Mouse (Mus musculus): ENCODE measurements around the gene Olfr325. TPM values are rescaled to one million over a fixed set of nuclear protein-coding genes. Genes with fewer than 3 reads are reported as not detected.

Gene Olfr325
- polyA plus RNA-seq, 1 experiment from 2014 or later: not detected

DNA sequence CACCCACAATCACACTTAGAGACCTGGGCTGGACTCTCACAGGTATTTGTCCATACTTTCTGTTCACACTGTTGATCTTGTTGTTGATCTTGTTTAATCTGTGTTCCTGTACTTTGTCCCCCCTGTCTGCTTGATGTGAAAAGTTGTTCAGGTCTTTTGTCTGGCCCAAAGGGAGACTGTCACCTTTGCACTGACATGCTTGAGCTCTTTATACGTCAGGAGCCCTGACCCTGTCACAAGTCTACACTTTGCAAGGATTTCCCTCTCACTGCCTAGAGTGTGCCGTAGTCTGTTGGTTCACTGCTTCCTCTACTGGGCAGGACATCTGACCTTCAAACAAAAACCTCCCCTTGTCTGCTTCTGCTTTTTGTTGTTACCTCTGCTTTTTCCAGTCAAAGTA, 27.2 kb downstream of the Olfr325 start:
- H3K9ac ChIP-seq (replicated peaks): no peak overlapping the region
- no peaks in the 10 kb centered on the region for H3K27me3 ChIP-seq
- H3K9me3 ChIP-seq: no peaks in the 10 kb centered on the region
- H3K4me3 ChIP-seq: no peak overlapping the region
- H3K27ac ChIP-seq (replicated peaks): no peak overlapping the region
- no peak for ATAC-seq (replicated peaks)
- WGBS: 84% methylated on average over 2 of the region's 2 CpGs
- H3K36me3 ChIP-seq: no peaks in the 10 kb centered on the region
- H3K4me1 ChIP-seq: no peaks in the 10 kb centered on the region
- H3K4me2 ChIP-seq (replicated peaks): no peak overlapping the region

- H3K36me3 ChIP-seq: no peaks in the 10 kb centered on the region
- 91% methylated on average over 3 of the region's 3 CpGs for WGBS
- ATAC-seq (replicated peaks): no peak
Measured at GRCm38 (mm10) chr11:58605228-58605627, 27.7 kb downstream of the Olfr325 start.

DNA sequence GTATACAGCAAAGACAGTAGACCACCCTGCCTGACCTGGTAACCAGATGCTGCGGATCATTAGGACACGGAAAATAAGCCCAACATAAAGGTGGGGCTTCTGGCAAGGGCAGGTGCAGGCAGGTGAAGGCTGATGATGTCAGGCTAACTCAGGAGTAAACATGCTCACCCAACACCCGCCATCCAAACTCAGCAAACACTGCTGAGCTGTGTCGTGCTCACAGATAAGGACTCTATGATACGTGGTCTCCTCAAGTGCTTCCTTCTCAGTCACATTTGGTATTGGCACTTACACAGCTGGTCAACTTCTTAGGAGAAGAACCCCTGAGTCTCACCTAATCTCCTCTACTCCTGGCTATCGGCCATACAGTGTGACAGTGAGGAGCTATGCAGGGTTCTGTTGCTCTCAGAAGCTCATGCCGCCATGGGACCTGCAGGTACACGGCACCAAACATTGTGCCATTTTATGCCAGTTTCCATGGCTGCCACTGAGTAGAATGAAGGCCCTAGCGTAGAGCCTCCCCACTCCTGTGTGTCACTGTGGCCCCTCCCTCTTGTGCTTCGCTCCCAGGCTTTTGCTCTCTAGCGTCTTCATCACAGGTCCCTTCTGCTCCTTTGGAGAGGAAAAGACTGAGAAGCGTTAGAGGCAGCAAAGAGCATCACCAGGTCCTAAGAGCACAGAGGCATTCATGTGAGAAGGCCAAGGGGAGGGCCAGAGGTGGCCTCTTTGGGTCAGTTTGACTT, 28.8 kb downstream of the Olfr325 start:
- H3K9me3 ChIP-seq: no peaks in the 10 kb centered on the region
- H3K9ac ChIP-seq (replicated peaks): no peak overlapping the region
- 91% methylated on average over 12 of the region's 12 CpGs for WGBS
- no peaks in the 10 kb centered on the region for H3K4me1 ChIP-seq
- no peak overlapping the region for H3K4me3 ChIP-seq
- no peak overlapping the region for H3K4me2 ChIP-seq (replicated peaks)
- H3K27ac ChIP-seq (replicated peaks): no peak overlapping the region
- H3K27me3 ChIP-seq: no peaks in the 10 kb centered on the region
- no peak for ATAC-seq (replicated peaks)
- H3K36me3 ChIP-seq: no peaks in the 10 kb centered on the region

More at GRCm38 (mm10) chr11:58605228-58605627, 27.7 kb downstream of the Olfr325 start:
- H3K27ac ChIP-seq (replicated peaks): no peak overlapping the region
- H3K27me3 ChIP-seq: no peaks in the 10 kb centered on the region
- H3K4me2 ChIP-seq (replicated peaks): no peak overlapping the region
- no peaks in the 10 kb centered on the region for H3K4me1 ChIP-seq
- no peak overlapping the region for H3K4me3 ChIP-seq
- H3K9ac ChIP-seq (replicated peaks): no peak overlapping the region
- H3K9me3 ChIP-seq: no peaks in the 10 kb centered on the region

- ATAC-seq (replicated peaks): no peak
- H3K27ac ChIP-seq (replicated peaks): no peak overlapping the region
- no peak overlapping the region for H3K9ac ChIP-seq (replicated peaks)
- no peak overlapping the region for H3K4me2 ChIP-seq (replicated peaks)
- H3K4me3 ChIP-seq: no peak overlapping the region
- H3K9me3 ChIP-seq: no peaks in the 10 kb centered on the region
- 84% methylated on average over 6 of the region's 6 CpGs for WGBS
- no peaks in the 10 kb centered on the region for H3K36me3 ChIP-seq
- no peaks in the 10 kb centered on the region for H3K27me3 ChIP-seq
- no peaks in the 10 kb centered on the region for H3K4me1 ChIP-seq
Measured at GRCm38 (mm10) chr11:58607030-58607429, 29.5 kb downstream of the Olfr325 start.

- no peaks in the 10 kb centered on the region for H3K9me3 ChIP-seq
- H3K4me3 ChIP-seq: no peak overlapping the region
- no peak overlapping the region for H3K9ac ChIP-seq (replicated peaks)
- no peaks in the 10 kb centered on the region for H3K27me3 ChIP-seq
- WGBS: 78% methylated on average over 3 of the region's 3 CpGs
- no peak for ATAC-seq (replicated peaks)
- no peak overlapping the region for H3K4me2 ChIP-seq (replicated peaks)
- no peaks in the 10 kb centered on the region for H3K36me3 ChIP-seq
- no peak overlapping the region for H3K27ac ChIP-seq (replicated peaks)
- H3K4me1 ChIP-seq: peaks cover 4% of the 10 kb centered on the region; the same call in 1 of the 2 replicates
Measured at GRCm38 (mm10) chr11:58613359-58613758, 35.8 kb downstream of the Olfr325 start.

- H3K27ac ChIP-seq (replicated peaks): no peak overlapping the region
- H3K4me3 ChIP-seq: no peak overlapping the region
- no peaks in the 10 kb centered on the region for H3K9me3 ChIP-seq
- H3K27me3 ChIP-seq: no peaks in the 10 kb centered on the region
- H3K36me3 ChIP-seq: no peaks in the 10 kb centered on the region
- ATAC-seq (replicated peaks): no peak
- no peak overlapping the region for H3K9ac ChIP-seq (replicated peaks)
- peaks cover 4% of the 10 kb centered on the region; the same call in 1 of the 2 replicates for H3K4me1 ChIP-seq
- H3K4me2 ChIP-seq (replicated peaks): no peak overlapping the region
Measured at GRCm38 (mm10) chr11:58614526-58614925, 37.0 kb downstream of the Olfr325 start.

- no peak within 1 kb of the TSS for H3K27ac ChIP-seq (replicated peaks)
- peaks cover 4% of the 10 kb centered on the region; the same call in 1 of the 2 replicates for H3K4me1 ChIP-seq
- H3K4me2 ChIP-seq (replicated peaks): no peak within 1 kb of the TSS
- 93% methylated on average over 4 of the region's 4 CpGs for WGBS
- no peaks in the 10 kb centered on the region for H3K36me3 ChIP-seq
- no peak within 1 kb of the TSS for H3K9ac ChIP-seq (replicated peaks)
- no peaks in the 10 kb centered on the region for H3K27me3 ChIP-seq
- H3K9me3 ChIP-seq: no peaks in the 10 kb centered on the region
- no peak within 1 kb of the TSS for H3K4me3 ChIP-seq
- no peak for ATAC-seq (replicated peaks)
Measured at GRCm38 (mm10) chr11:58615975-58616374, 38.4 kb downstream of the Olfr325 start, which contains the start of gene 2210407C18Rik. Gene 2210407C18Rik, minus strand, starts transcription at chr11:58616075.

- H3K9ac ChIP-seq (replicated peaks): no peak overlapping the region
Measured at GRCm38 (mm10) chr11:58618369-58618768, 40.8 kb downstream of the Olfr325 start.

DNA sequence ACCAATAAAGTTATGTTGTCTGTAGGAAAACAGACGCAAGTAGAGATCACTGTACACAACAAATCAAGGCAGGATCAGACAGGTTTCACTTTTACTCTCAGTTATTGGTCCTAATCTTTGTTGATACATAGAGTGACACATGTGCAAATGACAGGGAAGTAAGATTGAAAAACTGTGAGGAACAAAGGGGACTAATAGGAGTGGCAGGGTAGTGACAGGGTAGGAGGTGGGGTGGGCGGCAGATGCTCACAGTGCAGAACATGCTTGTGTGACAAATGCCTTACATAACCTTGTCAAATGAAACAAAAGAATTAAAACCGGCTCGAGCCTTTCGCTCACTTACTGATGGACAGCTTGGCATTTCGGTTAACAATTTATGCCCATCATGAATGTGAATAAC, 41.3 kb downstream of the Olfr325 start:
- no peaks in the 10 kb centered on the region for H3K9me3 ChIP-seq
- no peak overlapping the region for H3K4me3 ChIP-seq
- 59% methylated on average over 6 of the region's 6 CpGs for WGBS
- no peaks in the 10 kb centered on the region for H3K36me3 ChIP-seq
- H3K4me1 ChIP-seq: peaks cover 4% of the 10 kb centered on the region; the same call in 1 of the 2 replicates
- no peak overlapping the region for H3K9ac ChIP-seq (replicated peaks)
- H3K27me3 ChIP-seq: no peaks in the 10 kb centered on the region
- no peak for ATAC-seq (replicated peaks)
- no peak overlapping the region for H3K27ac ChIP-seq (replicated peaks)
- H3K4me2 ChIP-seq (replicated peaks): no peak overlapping the region

More at GRCm38 (mm10) chr11:58618369-58618768, 40.8 kb downstream of the Olfr325 start:
- H3K4me1 ChIP-seq: peaks cover 4% of the 10 kb centered on the region; the same call in 1 of the 2 replicates
- no peak overlapping the region for H3K4me3 ChIP-seq
- H3K27me3 ChIP-seq: no peaks in the 10 kb centered on the region
- H3K27ac ChIP-seq (replicated peaks): no peak overlapping the region
- no peaks in the 10 kb centered on the region for H3K36me3 ChIP-seq
- no peak overlapping the region for H3K4me2 ChIP-seq (replicated peaks)
- no peak for ATAC-seq (replicated peaks)
- H3K9me3 ChIP-seq: no peaks in the 10 kb centered on the region
- WGBS: 70% methylated on average over 3 of the region's 3 CpGs

DNA sequence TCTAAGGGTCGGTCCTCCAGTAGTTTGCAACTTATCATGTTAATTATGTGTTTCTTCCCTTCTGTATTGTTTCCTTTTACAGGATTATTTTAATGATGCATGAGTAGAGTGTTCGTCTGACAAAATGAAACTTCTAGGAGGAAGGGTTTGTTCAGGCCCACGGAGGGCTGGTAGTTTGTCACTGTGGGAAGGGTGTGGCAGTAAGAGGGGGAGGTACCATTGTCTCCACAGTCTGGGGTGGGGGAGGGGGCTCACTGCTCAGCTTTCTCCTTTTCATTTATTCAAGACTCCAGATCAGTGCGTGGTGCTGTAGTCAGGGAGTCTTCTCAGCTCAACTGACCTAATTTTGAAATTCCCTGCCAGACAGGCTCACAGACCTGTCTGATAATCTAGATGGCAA, 48.6 kb downstream of the Olfr325 start:
- Histone ChIP-seq H3K9me3 (no peaks in the 10 kb centered on the region), H3K27me3 (no peaks in the 10 kb centered on the region), H3K9ac (replicated peaks) (no peak overlapping the region), H3K4me3 (no peak overlapping the region), H3K4me2 (replicated peaks) (no peak overlapping the region), H3K4me1 (no peaks in the 10 kb centered on the region), H3K27ac (replicated peaks) (no peak overlapping the region), H3K36me3 (no peaks in the 10 kb centered on the region)
- ATAC-seq (replicated peaks): no peak
- 35% methylated on average over 4 of the region's 4 CpGs for WGBS

DNA sequence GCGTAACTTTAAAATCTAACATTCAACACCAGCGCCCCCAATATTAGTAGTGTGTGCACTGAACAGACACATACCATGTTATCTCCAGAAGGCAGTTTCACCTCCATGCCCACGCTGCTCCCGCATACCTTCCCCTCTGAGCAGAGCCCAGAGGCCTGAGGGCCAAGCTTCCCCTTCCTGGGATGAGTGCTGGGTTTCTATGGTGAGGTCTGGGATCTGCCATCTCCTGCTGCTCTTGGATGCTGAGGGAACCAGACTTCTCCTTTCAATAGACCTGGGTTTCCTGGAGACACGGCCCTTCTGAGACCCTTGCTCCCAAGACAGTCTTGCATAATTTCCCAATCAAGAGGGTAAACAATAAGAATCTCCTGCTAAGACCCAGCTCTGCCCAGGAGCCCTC, 52.9 kb downstream of the Olfr325 start, which contains the start of gene Olfr323:
TSS of gene Olfr323 (minus strand) at position 101 of the 400 bp plus-strand sequence.
- no peak within 1 kb of the TSS for H3K4me3 ChIP-seq
- no peaks in the 10 kb centered on the region for H3K9me3 ChIP-seq
- H3K27ac ChIP-seq (replicated peaks): no peak within 1 kb of the TSS
- no peak within 1 kb of the TSS for H3K9ac ChIP-seq (replicated peaks)
- H3K27me3 ChIP-seq: no peaks in the 10 kb centered on the region
- H3K36me3 ChIP-seq: no peaks in the 10 kb centered on the region
- WGBS: 82% methylated on average over 5 of the region's 5 CpGs
- H3K4me2 ChIP-seq (replicated peaks): no peak within 1 kb of the TSS
- H3K4me1 ChIP-seq: no peaks in the 10 kb centered on the region
- ATAC-seq (replicated peaks): no peak
